ENCODE assay signal across 20 mouse cellular contexts in genomic region chr12:92927591-92927990, GRCm38 (mm10).
DNase-seq lines count a peak whose midpoint lies in the region; ATAC-seq lines count a peak whose summit lies in the region.
"Had no signal": no experiment of that assay in that cellular context is flagged by ENCODE, and none has a peak within 500 bp of the region (broad histone marks: within the 10 kb centered on the region; RNA-seq: fewer than 3 reads in every experiment).

No protein-coding gene starts in this region.

- no peaks in the 10 kb centered on the region for H3K27me3 ChIP-seq in forebrain, embryonic 14.5 days (replicated peaks; ENCODE audit: control insufficient read depth, insufficient read depth, low read length)
- no peaks in the 10 kb centered on the region for H3K27me3 ChIP-seq in forebrain, embryonic 15.5 days
- H3K27me3 ChIP-seq in midbrain, embryonic 15.5 days (replicated peaks): no peaks in the 10 kb centered on the region
- H3K27me3 ChIP-seq in midbrain, embryonic 10.5 days (ENCODE audit: low read depth, poor library complexity, severe bottlenecking): no peaks in the 10 kb centered on the region
- H3K27me3 ChIP-seq: embryonic facial prominence, embryonic 13.5 days; heart, embryonic 13.5 days; hindbrain, embryonic 15.5 days had no signal

- no peaks in the 10 kb centered on the region for H3K36me3 ChIP-seq in forebrain, embryonic 14.5 days (ENCODE audit: control insufficient read depth, insufficient read depth, low read length)
- H3K36me3 ChIP-seq in forebrain, embryonic 15.5 days: no peaks in the 10 kb centered on the region
- no peaks in the 10 kb centered on the region for H3K36me3 ChIP-seq in midbrain, embryonic 15.5 days (replicated peaks)
- H3K36me3 ChIP-seq in midbrain, embryonic 10.5 days: no peaks in the 10 kb centered on the region
- H3K36me3 ChIP-seq: embryonic facial prominence, embryonic 13.5 days; heart, embryonic 13.5 days; hindbrain, embryonic 15.5 days had no signal

- peak; percentile 48; the same call in 1 of the 2 replicates for ATAC-seq in forebrain, embryonic 14.5 days
- no peak; the same call in 1 of the 2 replicates for ATAC-seq in forebrain, embryonic 15.5 days (replicated peaks)
- peak; percentile 17; the same call in 1 of the 2 replicates for ATAC-seq in midbrain, embryonic 15.5 days (replicated peaks)
- ATAC-seq: CD4-positive, CD25-positive, alpha-beta regulatory T cell, adult 4 months; intestine, embryonic 16.5 days had no signal

- H3K27ac ChIP-seq in forebrain, embryonic 14.5 days (ENCODE audit: low read depth, low read length): no peak overlapping the region
- H3K27ac ChIP-seq in forebrain, embryonic 15.5 days (replicated peaks): no peak overlapping the region
- no peak overlapping the region for H3K27ac ChIP-seq in midbrain, embryonic 15.5 days
- no peak overlapping the region for H3K27ac ChIP-seq in midbrain, embryonic 10.5 days (replicated peaks)
- H3K27ac ChIP-seq: embryonic facial prominence, embryonic 13.5 days; gastrocnemius, adult 2 months; heart, embryonic 13.5 days; hindbrain, embryonic 15.5 days had no signal

- no peak overlapping the region for H3K4me3 ChIP-seq in forebrain, embryonic 14.5 days (ENCODE audit: low read depth, low read length)
- no peak overlapping the region for H3K4me3 ChIP-seq in forebrain, embryonic 15.5 days
- no peak overlapping the region for H3K4me3 ChIP-seq in midbrain, embryonic 15.5 days
- no peak overlapping the region for H3K4me3 ChIP-seq in midbrain, embryonic 10.5 days
- H3K4me3 ChIP-seq: embryonic facial prominence, embryonic 13.5 days; gastrocnemius, adult 2 months; heart, embryonic 13.5 days; hindbrain, embryonic 15.5 days had no signal

- 69% methylated on average over 2 of the region's 2 CpGs for WGBS in forebrain, embryonic 14.5 days
- 44% methylated on average over 2 of the region's 2 CpGs for WGBS in forebrain, embryonic 15.5 days
- WGBS in midbrain, embryonic 15.5 days: 67% methylated on average over 2 of the region's 2 CpGs
- 74% methylated on average over 2 of the region's 2 CpGs for WGBS in midbrain, embryonic 10.5 days

- no peak overlapping the region for H3K9ac ChIP-seq in forebrain, embryonic 14.5 days (ENCODE audit: low read length)
- no peak overlapping the region for H3K9ac ChIP-seq in forebrain, embryonic 15.5 days (replicated peaks)
- no peak overlapping the region for H3K9ac ChIP-seq in midbrain, embryonic 15.5 days
- H3K9ac ChIP-seq: embryonic facial prominence, embryonic 13.5 days; heart, embryonic 13.5 days; hindbrain, embryonic 15.5 days had no signal

- peak; percentile 2 for DNase-seq in cerebellum, adult 9-10 months
- DNase-seq in cerebellum, adult 8-10 months: no peak
- peak; percentile 46 for DNase-seq in forebrain, embryonic 14.5 days (ENCODE audit: low spot score)
- DNase-seq in midbrain, embryonic 10.5 days (ENCODE audit: low spot score): no peak
- peak; percentile 21 for DNase-seq in forelimb bud, embryonic 11.5 days (ENCODE audit: low read depth, low spot score)
- no peak for DNase-seq in spleen, postnatal 14 days (ENCODE audit: low spot score in 2 of 2)
- DNase-seq: adrenal gland, postnatal 10 days; B cell, adult 2 months; cerebellum, adult 11-12 months; gastrocnemius, adult 2 months; gastrocnemius, postnatal 25 days; heart, adult 11 months; heart, postnatal 36 days had no signal

- no peak overlapping the region for H3K4me2 ChIP-seq in forebrain, embryonic 14.5 days (ENCODE audit: low read length)
- no peak overlapping the region for H3K4me2 ChIP-seq in forebrain, embryonic 15.5 days (replicated peaks)
- H3K4me2 ChIP-seq in midbrain, embryonic 15.5 days: no peak overlapping the region
- H3K4me2 ChIP-seq: embryonic facial prominence, embryonic 13.5 days; heart, embryonic 13.5 days; hindbrain, embryonic 15.5 days had no signal

- no peaks in the 10 kb centered on the region for H3K9me3 ChIP-seq in forebrain, embryonic 14.5 days (replicated peaks; ENCODE audit: control insufficient read depth, low read length)
- H3K9me3 ChIP-seq in forebrain, embryonic 15.5 days: no peaks in the 10 kb centered on the region
- no peaks in the 10 kb centered on the region for H3K9me3 ChIP-seq in midbrain, embryonic 15.5 days
- H3K9me3 ChIP-seq in midbrain, embryonic 10.5 days (replicated peaks): no peaks in the 10 kb centered on the region
- H3K9me3 ChIP-seq: embryonic facial prominence, embryonic 13.5 days; heart, embryonic 13.5 days; hindbrain, embryonic 15.5 days had no signal

- H3K4me1 ChIP-seq in forebrain, embryonic 14.5 days (ENCODE audit: control insufficient read depth, insufficient read depth, low read length): no peaks in the 10 kb centered on the region
- H3K4me1 ChIP-seq in forebrain, embryonic 15.5 days: peaks cover 6% of the 10 kb centered on the region; the same call in 1 of the 2 replicates
- no peaks in the 10 kb centered on the region for H3K4me1 ChIP-seq in midbrain, embryonic 15.5 days
- H3K4me1 ChIP-seq in midbrain, embryonic 10.5 days: no peaks in the 10 kb centered on the region
- H3K4me1 ChIP-seq: embryonic facial prominence, embryonic 13.5 days; heart, embryonic 13.5 days had no signal

Comparison
In these comparisons a context has a peak if more than half of its experiments do, and no peak if none do; other contexts are left out.
1. DNase-seq: peak in cerebellum, adult 9-10 months (single experiment), forebrain, embryonic 14.5 days (single experiment) and forelimb bud, embryonic 11.5 days (single experiment); none in cerebellum, adult 8-10 months (single experiment), midbrain, embryonic 10.5 days (single experiment) and spleen, postnatal 14 days (0 of 2).